Mouse (Mus musculus): ENCODE data around the gene Kcnj13. TPM values are rescaled to one million over a fixed set of nuclear protein-coding genes. Genes with fewer than 3 reads are reported as not detected.

The Kcnj13 gene
- 6.4 and 10.4 TPM in 2 replicates for polyA plus RNA-seq (2015; fragmentation: Nextera tagmentation; extraction: Ambion mirVana)

DNA sequence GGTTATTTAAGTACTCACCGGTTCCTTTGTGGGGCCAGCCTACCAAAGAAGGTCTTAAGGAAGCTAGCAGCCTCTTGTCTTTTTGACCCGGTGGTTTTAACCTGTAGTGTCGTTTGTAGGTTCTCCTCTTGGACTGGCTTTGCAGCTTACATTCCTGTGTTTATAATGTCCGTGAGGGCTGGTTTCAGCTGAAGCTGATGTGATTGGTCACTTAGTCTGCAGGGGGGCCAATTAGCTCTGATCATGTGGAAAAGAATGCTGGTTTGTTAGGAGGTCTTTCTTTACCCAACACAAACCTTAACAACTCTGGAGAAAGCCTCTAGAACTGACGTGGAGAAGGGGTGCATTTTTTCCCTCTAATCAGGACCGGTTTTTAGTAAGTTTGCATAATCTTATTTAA lies at the start of gene Kcnj13:
Gene Kcnj13, minus strand, starts transcription at position 136 of the 400 bp plus-strand sequence.
- Histone ChIP-seq H3K4me2 (no peak within 1 kb of the TSS), H3K27ac (no peak within 1 kb of the TSS), H3K9ac (no peak within 1 kb of the TSS), H3K27me3 (no peaks in the 10 kb centered on the region), H3K9me3 (replicated peaks) (no peaks in the 10 kb centered on the region), H3K4me3 (no peak within 1 kb of the TSS), H3K36me3 (ENCODE audit: poor library complexity, severe bottlenecking) (peaks cover 16% of the 10 kb centered on the region; the same call in 1 of the 2 replicates), H3K4me1 (peaks cover 5% of the 10 kb centered on the region)
- no peak for ATAC-seq
- WGBS, result 9% methylated on average over 6 of the region's 6 CpGs

DNA sequence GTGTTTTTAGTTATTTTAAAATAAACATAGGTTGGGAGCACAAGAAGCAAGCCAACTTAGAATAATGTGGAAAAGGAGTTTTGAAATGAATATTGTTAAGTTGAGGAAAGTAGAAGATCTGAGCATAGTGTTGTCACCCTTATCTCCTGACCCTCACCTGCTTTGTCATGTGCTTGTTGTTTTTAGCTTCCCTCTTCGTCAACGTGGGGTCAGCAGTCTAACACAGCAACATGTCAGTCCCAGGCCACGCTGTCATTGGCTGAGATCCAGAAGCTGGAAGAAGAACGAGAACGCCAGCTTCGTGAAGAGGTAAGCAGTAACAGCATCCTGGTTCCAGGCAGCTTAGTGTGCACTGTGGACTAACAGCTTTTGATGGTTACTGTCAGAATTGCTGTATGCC lies 42.1 kb upstream of the Kcnj13 start:
- no peak overlapping the region for H3K9ac ChIP-seq
- no peaks in the 10 kb centered on the region for H3K4me1 ChIP-seq
- no peak overlapping the region for H3K4me3 ChIP-seq
- no peaks in the 10 kb centered on the region for H3K27me3 ChIP-seq
- peaks cover 72% of the 10 kb centered on the region for H3K36me3 ChIP-seq (ENCODE audit: poor library complexity, severe bottlenecking)
- H3K27ac ChIP-seq, result no peak overlapping the region
- H3K4me2 ChIP-seq, result no peak overlapping the region
- H3K9me3 ChIP-seq (replicated peaks), result no peaks in the 10 kb centered on the region
- WGBS, result 89% methylated on average over 6 of the region's 6 CpGs
- ATAC-seq, result no peak

DNA sequence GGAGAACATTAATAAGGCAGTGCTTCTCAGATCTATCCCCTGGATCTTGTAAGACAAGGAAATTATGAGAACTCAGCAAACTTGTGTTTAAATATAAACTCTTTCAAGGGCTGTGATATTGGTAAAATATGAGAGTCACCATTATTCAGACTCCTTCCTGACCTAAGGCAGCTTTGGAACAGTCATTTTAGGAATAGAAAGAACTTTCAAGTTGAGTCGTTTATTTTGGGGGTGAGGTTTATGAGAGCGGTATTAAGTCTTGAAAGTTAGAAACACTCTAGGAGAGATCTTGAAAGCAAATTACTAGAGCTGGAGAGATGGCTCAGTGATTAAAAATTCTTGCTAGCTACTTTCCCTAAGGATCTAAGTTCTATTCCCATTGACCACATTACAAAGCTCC lies 40.6 kb upstream of the Kcnj13 start:
- Histone ChIP-seq H3K9me3 (replicated peaks) (no peaks in the 10 kb centered on the region), H3K27me3 (no peaks in the 10 kb centered on the region), H3K4me2 (no peak overlapping the region), H3K4me3 (no peak overlapping the region), H3K9ac (no peak overlapping the region), H3K36me3 (ENCODE audit: poor library complexity, severe bottlenecking) (peaks cover 67% of the 10 kb centered on the region), H3K27ac (no peak overlapping the region), H3K4me1 (no peaks in the 10 kb centered on the region)
- WGBS, result 95% methylated on average over 2 of the region's 2 CpGs
- no peak for ATAC-seq

DNA sequence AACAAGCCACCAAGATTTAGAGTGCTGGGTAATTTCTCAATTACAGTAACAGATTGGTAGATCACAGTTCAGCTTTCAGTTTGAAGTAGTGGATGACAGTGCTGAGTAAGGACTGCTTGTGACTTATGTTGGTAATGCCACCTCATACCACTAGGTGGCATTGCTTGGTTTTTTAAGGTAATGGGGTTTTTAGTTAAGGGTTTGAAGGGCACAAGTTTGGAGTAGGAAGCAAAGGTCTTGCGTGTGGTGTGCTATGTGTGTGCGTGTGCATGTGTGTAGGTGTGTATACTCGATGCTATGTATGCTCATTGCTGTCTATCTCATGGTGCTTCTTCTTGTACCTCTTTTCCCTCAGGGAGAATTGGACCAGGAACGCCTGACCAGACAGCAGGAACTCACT lies 24.2 kb upstream of the Kcnj13 start:
- H3K9me3 ChIP-seq (replicated peaks), result no peaks in the 10 kb centered on the region
- H3K4me1 ChIP-seq, result no peaks in the 10 kb centered on the region
- no peak overlapping the region for H3K4me3 ChIP-seq
- H3K9ac ChIP-seq, result no peak overlapping the region
- ATAC-seq, result no peak
- no peak overlapping the region for H3K27ac ChIP-seq
- no peaks in the 10 kb centered on the region for H3K27me3 ChIP-seq
- 86% methylated on average over 4 of the region's 4 CpGs for WGBS
- H3K4me2 ChIP-seq, result no peak overlapping the region
- H3K36me3 ChIP-seq (ENCODE audit: poor library complexity, severe bottlenecking), result peaks cover 59% of the 10 kb centered on the region

DNA sequence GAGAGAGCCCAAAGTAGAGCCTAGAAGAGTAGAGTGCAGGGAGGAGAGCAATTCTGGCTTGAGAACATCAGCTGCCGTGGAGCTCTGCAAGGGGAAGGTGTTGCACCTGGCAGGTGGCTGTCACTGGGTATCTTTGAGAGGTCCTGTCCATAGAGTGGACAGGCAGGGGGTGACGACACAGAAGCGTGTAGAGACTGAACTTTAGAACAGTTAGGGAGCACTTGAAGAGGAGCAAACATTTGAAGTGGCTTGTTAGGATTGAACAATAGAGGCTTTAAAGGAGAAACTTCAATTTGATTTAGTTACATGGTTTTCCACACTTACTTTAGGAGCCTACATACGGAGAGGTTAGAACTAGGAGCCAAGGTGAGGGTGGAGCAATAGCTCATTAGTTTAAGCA lies 14.9 kb upstream of the Kcnj13 start:
- Histone ChIP-seq H3K4me1 (no peaks in the 10 kb centered on the region), H3K4me2 (no peak overlapping the region), H3K27me3 (no peaks in the 10 kb centered on the region), H3K36me3 (ENCODE audit: poor library complexity, severe bottlenecking) (peaks cover 82% of the 10 kb centered on the region), H3K27ac (no peak overlapping the region), H3K9ac (no peak overlapping the region), H3K9me3 (replicated peaks) (no peaks in the 10 kb centered on the region), H3K4me3 (no peak overlapping the region)
- ATAC-seq, result no peak
- WGBS, result 88% methylated on average over 4 of the region's 4 CpGs

DNA sequence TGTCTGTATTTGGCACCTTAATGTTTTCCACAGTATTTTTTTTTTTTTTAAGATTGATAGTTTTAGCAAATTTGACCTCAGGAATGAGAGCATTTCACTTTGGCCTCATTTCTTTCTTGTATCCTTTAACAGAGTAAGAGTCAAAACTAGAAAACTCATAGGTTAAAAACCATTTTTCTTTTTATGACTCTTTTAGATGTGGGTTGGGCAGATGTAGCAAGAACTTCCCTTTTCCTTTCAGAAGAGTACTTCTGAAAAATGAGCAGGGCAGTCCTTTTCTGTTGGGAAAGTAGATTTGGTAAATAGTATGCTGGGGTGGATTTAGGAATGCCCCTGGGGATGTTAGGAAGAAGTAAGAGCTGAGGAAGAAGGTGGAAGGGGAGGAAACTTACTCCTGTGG lies 11.5 kb upstream of the Kcnj13 start:
- no peaks in the 10 kb centered on the region for H3K9me3 ChIP-seq (replicated peaks)
- H3K36me3 ChIP-seq (ENCODE audit: poor library complexity, severe bottlenecking), result peaks cover 60% of the 10 kb centered on the region
- H3K9ac ChIP-seq, result no peak overlapping the region
- no peak for ATAC-seq
- H3K4me2 ChIP-seq, result no peak overlapping the region
- H3K4me3 ChIP-seq, result no peak overlapping the region
- no peaks in the 10 kb centered on the region for H3K27me3 ChIP-seq
- no peaks in the 10 kb centered on the region for H3K4me1 ChIP-seq
- H3K27ac ChIP-seq, result no peak overlapping the region

DNA sequence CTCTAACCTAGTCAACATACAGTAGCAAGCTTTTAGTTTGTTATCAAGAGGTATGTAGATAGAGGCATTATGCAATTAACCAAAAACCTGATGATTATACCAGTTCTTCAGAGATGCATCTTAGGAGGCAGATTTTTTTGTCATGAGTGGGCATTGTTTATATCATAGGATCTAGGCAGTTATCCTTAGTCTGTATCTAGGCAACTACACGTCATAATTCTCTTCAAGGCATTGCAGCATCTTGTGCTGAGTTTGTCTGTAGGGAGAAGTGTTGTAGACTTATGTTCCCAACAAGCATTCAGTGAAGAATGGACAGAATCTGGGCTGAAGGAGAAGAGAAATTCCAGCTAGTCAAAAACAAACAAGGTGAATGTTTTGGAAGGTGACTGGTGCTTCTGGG lies 10.2 kb upstream of the Kcnj13 start:
- Histone ChIP-seq H3K4me1 (no peaks in the 10 kb centered on the region), H3K9ac (no peak overlapping the region), H3K27me3 (no peaks in the 10 kb centered on the region), H3K36me3 (ENCODE audit: poor library complexity, severe bottlenecking) (peaks cover 51% of the 10 kb centered on the region), H3K4me3 (no peak overlapping the region), H3K4me2 (no peak overlapping the region), H3K27ac (no peak overlapping the region), H3K9me3 (replicated peaks) (no peaks in the 10 kb centered on the region)
- ATAC-seq, result no peak
- WGBS, result 86% methylated on average over 1 of the region's 1 CpGs

DNA sequence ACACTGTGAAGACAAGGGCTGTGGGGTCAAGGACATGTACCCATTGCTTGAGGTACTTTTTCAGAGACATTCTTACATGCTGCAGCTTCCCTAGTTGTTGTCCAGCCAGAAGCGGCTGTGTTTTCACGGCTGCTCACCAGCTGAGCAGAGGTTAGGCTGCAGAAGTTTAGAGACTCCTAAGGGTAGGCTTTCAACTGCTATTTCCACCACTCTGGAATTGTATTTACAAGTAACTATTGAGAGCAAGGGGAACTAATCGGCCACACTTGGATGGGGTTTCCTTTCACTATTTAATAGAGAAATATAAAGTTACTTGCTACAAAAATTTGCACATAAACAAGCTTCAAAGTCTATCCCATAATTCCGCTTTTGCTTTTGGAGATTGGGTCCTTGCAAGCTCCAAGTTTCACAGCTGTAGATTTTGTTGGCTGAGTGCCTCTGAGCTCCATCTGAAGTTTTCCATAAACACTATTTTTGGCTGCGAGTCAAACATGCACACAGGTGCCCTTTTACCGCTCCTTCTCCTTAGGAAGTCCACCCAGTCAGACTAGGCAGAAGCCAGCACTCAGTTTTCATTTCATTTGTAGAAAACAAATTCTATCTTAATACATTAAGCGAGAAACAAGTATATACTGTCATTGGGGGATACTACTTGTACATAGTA lies 2.5 kb upstream of the Kcnj13 start:
- H3K4me1 ChIP-seq, result peaks cover 5% of the 10 kb centered on the region
- H3K4me3 ChIP-seq, result no peak overlapping the region
- H3K27me3 ChIP-seq, result no peaks in the 10 kb centered on the region
- H3K9me3 ChIP-seq (replicated peaks), result no peaks in the 10 kb centered on the region
- H3K27ac ChIP-seq, result no peak overlapping the region
- ATAC-seq, result no peak
- no peak overlapping the region for H3K9ac ChIP-seq
- no peak overlapping the region for H3K4me2 ChIP-seq
- H3K36me3 ChIP-seq (ENCODE audit: poor library complexity, severe bottlenecking), result peaks cover 5% of the 10 kb centered on the region; the same call in 1 of the 2 replicates
- WGBS, result 84% methylated on average over 7 of the region's 7 CpGs

DNA sequence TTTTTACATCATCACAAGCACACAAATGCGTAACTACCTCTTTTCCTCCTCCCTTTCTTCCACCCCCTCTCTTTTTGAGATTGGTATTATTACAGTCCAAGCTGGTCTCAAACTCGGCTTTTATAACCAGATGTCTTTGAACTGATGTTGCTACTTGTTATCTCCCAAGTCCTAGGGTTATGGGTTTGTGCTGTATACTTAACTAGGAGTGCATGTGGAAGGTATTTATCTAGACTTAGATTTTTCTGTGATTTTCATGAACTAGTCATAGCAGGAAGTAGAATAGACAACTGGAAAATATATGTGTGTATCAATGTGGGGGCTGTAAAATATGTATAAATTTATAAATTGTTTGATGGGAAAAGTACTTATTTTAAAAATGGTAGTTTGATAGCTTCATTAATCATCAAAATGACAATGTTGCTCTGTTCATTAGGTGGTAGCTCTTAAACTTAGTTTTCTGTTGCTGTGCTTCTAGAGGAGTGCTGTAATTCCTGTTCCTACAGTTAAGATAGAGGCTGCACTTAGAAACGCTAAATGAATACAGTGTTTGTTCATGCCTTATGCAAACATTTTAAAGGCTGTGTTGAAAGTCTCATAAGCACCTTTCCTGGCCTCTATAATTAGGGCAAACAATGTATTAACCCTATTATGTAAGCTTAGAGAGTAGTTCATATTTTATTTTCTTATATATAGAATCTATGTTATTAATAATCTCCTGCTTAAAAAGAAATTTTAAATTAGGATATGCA lies 909 bp downstream of the Kcnj13 start:
- no peak overlapping the region for H3K4me2 ChIP-seq
- no peak for ATAC-seq
- no peaks in the 10 kb centered on the region for H3K27me3 ChIP-seq
- 81% methylated on average over 3 of the region's 3 CpGs for WGBS
- peaks cover 22% of the 10 kb centered on the region for H3K36me3 ChIP-seq (ENCODE audit: poor library complexity, severe bottlenecking)
- H3K27ac ChIP-seq, result no peak overlapping the region
- peaks cover 5% of the 10 kb centered on the region for H3K4me1 ChIP-seq
- no peak overlapping the region for H3K4me3 ChIP-seq
- H3K9me3 ChIP-seq (replicated peaks), result no peaks in the 10 kb centered on the region
- H3K9ac ChIP-seq, result no peak overlapping the region

DNA sequence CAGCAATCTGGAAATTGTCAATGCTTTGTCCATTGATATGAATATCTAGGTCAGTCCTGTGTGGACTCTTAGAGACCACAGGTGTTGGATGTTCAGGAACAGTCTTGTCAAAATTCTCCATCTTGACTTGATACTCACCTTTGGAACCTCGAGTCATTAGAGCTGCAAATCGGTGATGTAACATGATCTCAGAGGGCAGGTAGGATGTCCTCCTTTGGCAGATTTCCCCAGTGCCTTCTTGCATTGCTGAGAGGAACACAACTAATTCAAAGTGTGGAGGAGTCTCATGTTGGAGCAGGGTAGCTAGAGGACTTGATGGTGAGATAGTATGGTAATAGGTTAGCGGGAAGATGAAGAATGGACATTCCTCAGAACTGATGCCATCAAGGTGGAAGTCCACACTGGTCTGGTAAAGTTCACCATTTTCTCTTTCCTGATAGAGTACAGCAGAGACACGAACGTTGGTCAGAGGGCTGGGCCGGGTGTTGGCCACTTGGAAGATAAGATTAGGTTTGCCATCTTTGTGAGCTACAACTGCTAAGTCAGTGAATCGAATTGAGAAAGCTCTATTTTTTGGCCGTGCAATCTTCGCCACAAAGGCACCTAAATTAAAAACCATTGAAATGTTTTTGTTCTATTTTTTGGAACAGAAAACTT lies 8.0 kb downstream of the Kcnj13 start:
- Histone ChIP-seq H3K27ac (no peak overlapping the region), H3K9me3 (replicated peaks) (no peaks in the 10 kb centered on the region), H3K4me1 (no peaks in the 10 kb centered on the region), H3K27me3 (no peaks in the 10 kb centered on the region), H3K4me2 (no peak overlapping the region), H3K36me3 (ENCODE audit: poor library complexity, severe bottlenecking) (peaks cover 28% of the 10 kb centered on the region), H3K4me3 (no peak overlapping the region), H3K9ac (no peak overlapping the region)
- ATAC-seq, result no peak
- WGBS, result 94% methylated on average over 9 of the region's 9 CpGs

DNA sequence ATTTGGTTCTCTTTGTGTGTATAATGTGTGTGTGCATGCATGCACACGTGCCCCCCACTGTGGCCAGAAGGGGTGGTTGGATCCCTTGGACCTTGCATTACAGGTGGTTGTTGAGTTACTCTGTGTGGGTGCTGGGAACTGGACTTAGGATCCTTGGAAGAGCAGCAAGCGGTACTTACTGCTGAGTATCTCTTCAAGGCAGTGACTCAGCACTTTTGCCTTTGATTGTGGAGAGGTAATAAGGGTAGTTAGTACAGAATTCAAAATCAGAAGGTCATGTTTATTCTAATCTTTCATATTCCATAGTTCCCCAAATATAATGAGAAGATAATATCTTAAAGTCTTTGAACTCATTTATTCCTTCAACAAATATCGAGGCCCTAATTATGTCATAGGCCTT lies 13.4 kb downstream of the Kcnj13 start:
- H3K9ac ChIP-seq, result no peak overlapping the region
- H3K36me3 ChIP-seq (ENCODE audit: poor library complexity, severe bottlenecking), result peaks cover 25% of the 10 kb centered on the region
- no peak overlapping the region for H3K27ac ChIP-seq
- ATAC-seq, result no peak
- no peaks in the 10 kb centered on the region for H3K9me3 ChIP-seq (replicated peaks)
- no peak overlapping the region for H3K4me2 ChIP-seq
- WGBS, result 94% methylated on average over 3 of the region's 3 CpGs
- H3K27me3 ChIP-seq, result no peaks in the 10 kb centered on the region
- H3K4me1 ChIP-seq, result no peaks in the 10 kb centered on the region
- H3K4me3 ChIP-seq, result no peak overlapping the region

DNA sequence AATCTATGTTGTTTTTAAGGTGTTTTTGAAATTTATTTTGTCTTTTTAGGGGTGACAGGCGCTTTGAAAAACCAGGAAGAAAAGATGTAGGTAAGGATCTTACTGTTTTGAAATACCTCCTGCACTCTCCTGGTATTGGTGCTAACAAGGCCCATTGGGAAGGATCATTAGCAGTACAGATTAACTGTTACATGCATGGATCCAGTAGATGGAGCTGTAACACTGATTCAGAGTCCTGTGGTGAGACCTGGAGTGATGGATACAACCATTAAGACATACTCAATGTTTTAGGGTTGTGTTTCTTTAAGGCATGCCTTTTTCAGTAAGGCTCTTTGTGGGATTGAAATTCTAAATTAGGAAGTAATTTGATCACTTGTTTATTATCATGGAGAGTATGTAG lies 14.6 kb downstream of the Kcnj13 start:
- no peak overlapping the region for H3K27ac ChIP-seq
- H3K4me2 ChIP-seq, result no peak overlapping the region
- no peaks in the 10 kb centered on the region for H3K27me3 ChIP-seq
- no peak overlapping the region for H3K4me3 ChIP-seq
- H3K9me3 ChIP-seq (replicated peaks), result no peaks in the 10 kb centered on the region
- no peak for ATAC-seq
- WGBS, result 90% methylated on average over 1 of the region's 1 CpGs
- H3K36me3 ChIP-seq (ENCODE audit: poor library complexity, severe bottlenecking), result peaks cover 31% of the 10 kb centered on the region
- H3K4me1 ChIP-seq, result no peaks in the 10 kb centered on the region
- no peak overlapping the region for H3K9ac ChIP-seq
